Mouse (Mus musculus) G1E (cell line): ENCODE measurements around the gene Il12rb1.

ENCODE experiments used
- CTCF ChIP-seq: IDR thresholded peaks from 2 replicates; pipeline ENCODE4 v1.5.1; 2012; ENCODE audit warnings: low read depth, low read length, inconsistent platforms, mixed read lengths
- GATA1 ChIP-seq: IDR thresholded peaks from 2 replicates; pipeline ENCODE4 v1.6.1; 2012; ENCODE audit warnings: borderline replicate concordance, low read length, inconsistent platforms, mixed read lengths
- TAL1 ChIP-seq: conservative IDR thresholded peaks from 2 replicates; pipeline ENCODE4 v1.6.1; 2012; ENCODE audit warnings: low read depth, low read length, inconsistent platforms, mixed read lengths

DNA sequence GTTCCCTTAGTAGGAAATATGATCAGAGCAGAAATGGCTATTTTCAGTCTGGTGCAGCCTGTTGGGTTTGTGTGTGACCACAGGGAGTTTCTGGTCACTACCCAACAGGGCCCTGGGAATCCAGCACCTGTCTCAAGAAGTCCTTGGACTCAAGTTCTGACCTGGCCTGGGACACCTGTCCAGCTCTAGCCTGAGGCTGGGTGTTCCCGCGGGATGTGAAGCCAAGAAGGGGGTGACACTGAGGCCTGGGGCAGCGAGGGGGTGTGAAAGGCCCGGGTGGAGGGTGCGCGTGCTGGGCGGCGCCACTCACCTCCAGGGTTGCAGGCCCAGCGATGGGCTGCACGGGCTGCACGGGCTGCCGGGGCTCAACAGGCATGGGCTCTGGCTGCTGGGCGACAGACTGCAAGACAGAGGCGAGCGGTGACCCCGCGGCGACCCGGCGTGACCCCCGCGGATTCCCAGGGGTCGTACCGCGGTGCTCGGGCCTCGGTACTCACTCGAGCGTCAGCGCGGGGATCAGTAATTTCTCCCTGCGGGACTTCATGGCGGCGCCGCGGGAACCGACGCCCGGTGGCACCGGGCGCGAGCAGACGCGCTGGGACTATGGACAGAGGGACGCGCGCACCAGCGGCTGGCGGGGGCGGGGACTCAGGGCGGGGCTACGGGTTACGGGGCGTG, 11.7 kb upstream of the Il12rb1 start:
- TF ChIP-seq CTCF, result no peak
- no peak for TF ChIP-seq TAL1
- no peak for TF ChIP-seq GATA1
